Mouse (Mus musculus): ENCODE measurements at regions not wholly inside any gene's neighbourhood (a gene's known extent, or its start where the extent isn't known, plus 50 kb on each side); places are given as distances from the start of the nearest gene placed in this dataset.

GRCm38 (mm10) chr6:100995874-100996560, 162.6 kb downstream of the Ppp4r2 start:
- H3K4me1 ChIP-seq = no peaks in the 10 kb centered on the region
- H3K4me2 ChIP-seq (replicated peaks) = no peak overlapping the region
- H3K27ac ChIP-seq (replicated peaks) = no peak overlapping the region
- no peaks in the 10 kb centered on the region for H3K36me3 ChIP-seq
- no peak overlapping the region for H3K9ac ChIP-seq
- WGBS = 46% methylated on average over 6 of the region's 6 CpGs
- ATAC-seq (ENCODE audit: insufficient number of reproducible peaks, low FRiP score, low TSS enrichment, low read depth) = no peak
- H3K4me3 ChIP-seq (replicated peaks) = no peak overlapping the region
- H3K27me3 ChIP-seq = no peaks in the 10 kb centered on the region
- no peaks in the 10 kb centered on the region for H3K9me3 ChIP-seq (replicated peaks)

GRCm38 (mm10) chr6:100998285-100998684, 164.9 kb downstream of the Ppp4r2 start:
- Histone ChIP-seq H3K27me3 (no peaks in the 10 kb centered on the region), H3K9ac (no peak overlapping the region), H3K27ac (replicated peaks) (no peak overlapping the region), H3K4me1 (no peaks in the 10 kb centered on the region), H3K9me3 (replicated peaks) (no peaks in the 10 kb centered on the region), H3K4me3 (replicated peaks) (no peak overlapping the region), H3K36me3 (no peaks in the 10 kb centered on the region), H3K4me2 (replicated peaks) (no peak overlapping the region)
- WGBS = 86% methylated on average over 1 of the region's 1 CpGs
- no peak for ATAC-seq (ENCODE audit: insufficient number of reproducible peaks, low FRiP score, low TSS enrichment, low read depth)

- no peak overlapping the region for H3K27ac ChIP-seq (replicated peaks)
- H3K36me3 ChIP-seq = no peaks in the 10 kb centered on the region
- no peaks in the 10 kb centered on the region for H3K9me3 ChIP-seq (replicated peaks)
- no peak overlapping the region for H3K4me2 ChIP-seq (replicated peaks)
- ATAC-seq (ENCODE audit: insufficient number of reproducible peaks, low FRiP score, low TSS enrichment, low read depth) = no peak
- no peak overlapping the region for H3K9ac ChIP-seq
- H3K4me3 ChIP-seq (replicated peaks) = no peak overlapping the region
- H3K4me1 ChIP-seq = no peaks in the 10 kb centered on the region
- 60% methylated on average over 1 of the region's 1 CpGs for WGBS
- no peaks in the 10 kb centered on the region for H3K27me3 ChIP-seq
Observed at GRCm38 (mm10) chr6:101003901-101004300, 170.5 kb downstream of the Ppp4r2 start.

- 49% methylated on average over 3 of the region's 3 CpGs for WGBS
- Histone ChIP-seq H3K36me3 (no peaks in the 10 kb centered on the region), H3K4me1 (no peaks in the 10 kb centered on the region), H3K4me3 (replicated peaks) (no peak overlapping the region), H3K4me2 (replicated peaks) (no peak overlapping the region), H3K9ac (no peak overlapping the region), H3K9me3 (replicated peaks) (no peaks in the 10 kb centered on the region), H3K27ac (replicated peaks) (no peak overlapping the region), H3K27me3 (no peaks in the 10 kb centered on the region)
- ATAC-seq (ENCODE audit: insufficient number of reproducible peaks, low FRiP score, low TSS enrichment, low read depth) = no peak
Observed at GRCm38 (mm10) chr6:101021650-101022049, 188.2 kb downstream of the Ppp4r2 start.

GRCm38 (mm10) chr6:101025816-101026215, 192.4 kb downstream of the Ppp4r2 start:
- Histone ChIP-seq H3K4me1 (no peaks in the 10 kb centered on the region), H3K36me3 (no peaks in the 10 kb centered on the region), H3K27me3 (no peaks in the 10 kb centered on the region), H3K9ac (no peak overlapping the region), H3K27ac (replicated peaks) (no peak overlapping the region), H3K4me3 (replicated peaks) (no peak overlapping the region), H3K9me3 (replicated peaks) (no peaks in the 10 kb centered on the region), H3K4me2 (replicated peaks) (no peak overlapping the region)
- 87% methylated on average over 4 of the region's 4 CpGs for WGBS
- no peak for ATAC-seq (ENCODE audit: insufficient number of reproducible peaks, low FRiP score, low TSS enrichment, low read depth)

GRCm38 (mm10) chr6:101027462-101027861, 194.0 kb downstream of the Ppp4r2 start:
- Histone ChIP-seq H3K4me2 (replicated peaks) (no peak overlapping the region), H3K4me3 (replicated peaks) (no peak overlapping the region), H3K9ac (no peak overlapping the region), H3K36me3 (no peaks in the 10 kb centered on the region), H3K4me1 (no peaks in the 10 kb centered on the region), H3K27ac (replicated peaks) (no peak overlapping the region), H3K9me3 (replicated peaks) (no peaks in the 10 kb centered on the region), H3K27me3 (no peaks in the 10 kb centered on the region)
- no peak for ATAC-seq (ENCODE audit: insufficient number of reproducible peaks, low FRiP score, low TSS enrichment, low read depth)
- 61% methylated on average over 10 of the region's 10 CpGs for WGBS

GRCm38 (mm10) chr6:101029436-101029835, 196.0 kb downstream of the Ppp4r2 start:
- H3K27me3 ChIP-seq = no peaks in the 10 kb centered on the region
- 21% methylated on average over 3 of the region's 3 CpGs for WGBS
- no peaks in the 10 kb centered on the region for H3K4me1 ChIP-seq

GRCm38 (mm10) chr6:101030451-101031125, 197.2 kb downstream of the Ppp4r2 start:
- 82% methylated on average over 13 of the region's 13 CpGs for WGBS
- H3K36me3 ChIP-seq = no peaks in the 10 kb centered on the region
- H3K4me1 ChIP-seq = no peaks in the 10 kb centered on the region
- no peak overlapping the region for H3K9ac ChIP-seq
- no peak overlapping the region for H3K27ac ChIP-seq (replicated peaks)
- no peak for ATAC-seq (ENCODE audit: insufficient number of reproducible peaks, low FRiP score, low TSS enrichment, low read depth)
- H3K4me2 ChIP-seq (replicated peaks) = no peak overlapping the region
- no peaks in the 10 kb centered on the region for H3K9me3 ChIP-seq (replicated peaks)
- no peaks in the 10 kb centered on the region for H3K27me3 ChIP-seq
- H3K4me3 ChIP-seq (replicated peaks) = no peak overlapping the region

More at GRCm38 (mm10) chr6:101029436-101029835, 196.0 kb downstream of the Ppp4r2 start:
- Histone ChIP-seq H3K4me3 (replicated peaks) (no peak overlapping the region), H3K9ac (no peak overlapping the region), H3K9me3 (replicated peaks) (no peaks in the 10 kb centered on the region), H3K27ac (replicated peaks) (no peak overlapping the region), H3K36me3 (no peaks in the 10 kb centered on the region), H3K4me2 (replicated peaks) (no peak overlapping the region)
- no peak for ATAC-seq (ENCODE audit: insufficient number of reproducible peaks, low FRiP score, low TSS enrichment, low read depth)

- no peak overlapping the region for H3K4me2 ChIP-seq (replicated peaks)
- 63% methylated on average over 6 of the region's 6 CpGs for WGBS
Observed at GRCm38 (mm10) chr6:101046755-101047154, 213.3 kb downstream of the Ppp4r2 start.

GRCm38 (mm10) chr6:101047195-101047594, 213.8 kb downstream of the Ppp4r2 start:
- no peak overlapping the region for H3K4me3 ChIP-seq (replicated peaks)
- H3K27me3 ChIP-seq = no peaks in the 10 kb centered on the region
- no peak overlapping the region for H3K4me2 ChIP-seq (replicated peaks)
- H3K9ac ChIP-seq = no peak overlapping the region
- no peaks in the 10 kb centered on the region for H3K36me3 ChIP-seq
- 73% methylated on average over 10 of the region's 10 CpGs for WGBS
- H3K9me3 ChIP-seq (replicated peaks) = no peaks in the 10 kb centered on the region
- no peak overlapping the region for H3K27ac ChIP-seq (replicated peaks)
- no peak for ATAC-seq (ENCODE audit: insufficient number of reproducible peaks, low FRiP score, low TSS enrichment, low read depth)
- peaks cover 11% of the 10 kb centered on the region; the same call in 1 of the 2 replicates for H3K4me1 ChIP-seq

More at GRCm38 (mm10) chr6:101046755-101047154, 213.3 kb downstream of the Ppp4r2 start:
- H3K27ac ChIP-seq (replicated peaks) = no peak overlapping the region
- peak; percentile 43 for ATAC-seq (ENCODE audit: insufficient number of reproducible peaks, low FRiP score, low TSS enrichment, low read depth)
- H3K9ac ChIP-seq = no peak overlapping the region
- H3K4me1 ChIP-seq = peaks cover 11% of the 10 kb centered on the region; the same call in 1 of the 2 replicates
- no peaks in the 10 kb centered on the region for H3K36me3 ChIP-seq
- H3K4me3 ChIP-seq (replicated peaks) = no peak overlapping the region
- no peaks in the 10 kb centered on the region for H3K27me3 ChIP-seq
- no peaks in the 10 kb centered on the region for H3K9me3 ChIP-seq (replicated peaks)

- H3K9me3 ChIP-seq (replicated peaks) = no peaks in the 10 kb centered on the region
- H3K4me1 ChIP-seq = peaks cover 11% of the 10 kb centered on the region; the same call in 1 of the 2 replicates
- H3K27ac ChIP-seq (replicated peaks) = no peak overlapping the region
- H3K4me3 ChIP-seq (replicated peaks) = no peak overlapping the region
- ATAC-seq (ENCODE audit: insufficient number of reproducible peaks, low FRiP score, low TSS enrichment, low read depth) = no peak
- no peak overlapping the region for H3K9ac ChIP-seq
- H3K27me3 ChIP-seq = no peaks in the 10 kb centered on the region
- 56% methylated on average over 1 of the region's 1 CpGs for WGBS
- H3K4me2 ChIP-seq (replicated peaks) = no peak overlapping the region
- H3K36me3 ChIP-seq = no peaks in the 10 kb centered on the region
Observed at GRCm38 (mm10) chr6:101048431-101048830, 215.0 kb downstream of the Ppp4r2 start.

Measured in embryonic facial prominence, embryonic 15.5 days (tissue).